Mouse (Mus musculus) A20 (cell line): ENCODE results near the gene Galntl6.
"Not testable (repeated sequence)": the region's sequence is repeated elsewhere in the genome, so short reads cannot be mapped to it uniquely, and the experiment has no call there.

Experiments used
- DNase-seq: peaks from one replicate; pipeline ENCODE4 v3.0.0-alpha.2; 2011; ENCODE audit warnings: low read depth, low spot score

Galntl6 gene

GRCm38 (mm10) chr8:57766471-57767065 lies 1145.9 kb downstream of the Galntl6 start:
- DNase-seq, result no peak

DNA sequence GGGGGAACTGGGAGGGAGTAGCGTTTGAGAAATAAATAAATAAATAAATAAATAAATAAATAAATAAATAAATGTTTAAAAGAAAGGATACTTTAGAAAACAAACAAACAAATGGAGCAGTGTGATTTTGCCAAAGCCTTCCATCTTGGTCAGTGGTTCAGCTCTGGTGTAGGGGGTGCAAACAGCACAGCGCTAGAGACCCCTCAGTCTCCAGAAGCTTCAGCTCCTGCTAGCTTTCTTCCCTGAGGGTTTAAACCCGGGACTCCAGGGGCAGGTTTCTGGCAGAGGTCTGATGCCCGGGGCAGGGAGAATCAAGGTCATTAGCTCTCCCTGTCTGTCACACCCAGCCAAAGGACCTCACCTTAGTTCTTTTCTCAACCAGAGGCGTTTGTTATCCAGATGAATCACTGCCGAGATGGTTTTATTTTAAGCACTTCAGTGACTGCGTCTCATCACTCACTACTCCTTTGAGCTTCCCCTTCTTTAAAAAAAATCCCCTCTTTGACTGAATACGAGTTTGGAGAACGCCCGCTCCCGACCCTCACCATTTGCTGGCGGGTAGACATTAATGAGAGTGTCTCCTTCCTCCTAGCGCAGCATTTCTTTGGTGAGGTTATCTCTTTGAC lies 1146.6 kb downstream of the Galntl6 start:
- DNase-seq, result no peak

DNA sequence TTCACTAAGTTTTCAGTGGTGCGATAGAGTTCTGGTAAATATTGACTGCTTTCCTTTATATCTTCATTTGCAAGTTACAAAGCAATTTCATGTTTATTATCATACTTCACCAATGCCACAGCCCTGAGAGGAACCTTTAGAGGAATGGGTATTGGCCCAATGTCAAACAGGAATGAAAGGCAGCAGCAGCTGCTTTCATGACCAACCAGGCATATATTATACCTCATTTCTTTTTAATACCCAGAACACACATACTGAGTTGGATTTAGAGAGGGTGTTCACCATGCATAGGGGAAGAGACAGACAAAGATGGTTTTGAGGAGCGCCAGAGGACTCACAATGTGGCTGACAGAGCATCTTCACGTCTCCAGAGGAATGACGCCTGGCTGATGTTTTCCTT lies 1147.2 kb downstream of the Galntl6 start:
- DNase-seq, result no peak

GRCm38 (mm10) chr8:57762622-57763021 lies 1149.8 kb downstream of the Galntl6 start:
- not testable (repeated sequence) for DNase-seq

GRCm38 (mm10) chr8:57760921-57761320 lies 1151.5 kb downstream of the Galntl6 start:
- DNase-seq, result no peak

DNA sequence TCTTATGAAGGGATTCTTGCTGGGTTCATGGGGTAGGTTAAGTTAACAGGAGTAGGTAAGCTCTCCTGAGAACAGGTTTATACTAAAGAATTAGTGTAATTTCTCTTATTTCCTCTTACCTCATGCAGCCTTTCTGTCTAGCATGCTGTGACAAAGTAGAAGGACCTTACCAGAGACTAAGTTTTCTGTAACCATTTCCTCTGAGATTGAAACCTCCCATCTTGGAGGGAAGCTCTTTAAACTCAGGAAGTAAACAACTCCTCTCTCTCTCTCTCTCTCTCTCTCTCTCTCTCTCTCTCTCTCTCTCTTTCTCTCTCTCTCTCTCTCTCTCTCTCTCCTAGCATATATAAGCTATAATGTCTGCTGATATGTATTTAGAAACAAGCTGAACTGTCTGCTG lies 1153.6 kb downstream of the Galntl6 start:
- DNase-seq, result no peak

- no peak for DNase-seq
Measured at GRCm38 (mm10) chr8:57757476-57757875, 1155.0 kb downstream of the Galntl6 start.

GRCm38 (mm10) chr8:57754066-57754465 lies 1158.4 kb downstream of the Galntl6 start:
- no peak for DNase-seq

DNA sequence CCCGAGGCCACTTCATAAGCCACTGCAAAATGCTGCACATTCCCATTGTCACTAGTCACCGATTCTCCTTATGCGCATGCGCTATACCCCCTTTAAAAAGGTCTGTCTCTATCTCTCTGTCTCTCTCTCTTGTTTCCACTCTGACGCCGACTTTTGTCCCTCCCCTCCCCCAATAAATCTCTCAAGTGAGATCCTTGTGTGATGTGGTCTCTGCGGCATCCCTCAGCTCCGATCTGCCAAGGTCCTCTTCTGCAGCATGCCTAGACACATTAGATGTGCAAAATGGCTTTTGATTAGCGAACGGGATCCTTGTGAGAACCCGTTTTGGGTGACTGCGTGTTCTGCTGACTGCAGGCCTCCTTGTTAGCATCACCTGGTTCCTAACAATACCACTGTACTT lies 1168.8 kb downstream of the Galntl6 start:
- no peak for DNase-seq

DNA sequence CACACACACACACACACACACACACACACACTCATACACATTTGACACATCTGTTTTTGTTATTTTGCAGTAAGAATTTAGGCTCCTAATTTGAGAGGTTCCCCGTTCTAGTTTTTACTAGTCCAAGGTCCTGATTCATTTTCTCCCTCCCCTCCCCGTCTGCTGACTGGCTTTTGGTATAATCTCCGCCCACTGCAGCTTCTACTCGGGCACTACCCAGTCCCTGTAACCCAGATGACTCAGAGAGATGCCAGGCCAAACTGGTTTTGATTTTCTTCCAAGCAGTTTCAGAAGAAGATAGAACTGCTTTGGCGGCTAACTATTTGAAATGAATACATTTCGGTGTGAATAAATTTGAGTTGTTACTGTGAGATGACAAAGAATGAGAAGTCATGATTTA lies 1170.5 kb downstream of the Galntl6 start:
- DNase-seq, result no peak

DNA sequence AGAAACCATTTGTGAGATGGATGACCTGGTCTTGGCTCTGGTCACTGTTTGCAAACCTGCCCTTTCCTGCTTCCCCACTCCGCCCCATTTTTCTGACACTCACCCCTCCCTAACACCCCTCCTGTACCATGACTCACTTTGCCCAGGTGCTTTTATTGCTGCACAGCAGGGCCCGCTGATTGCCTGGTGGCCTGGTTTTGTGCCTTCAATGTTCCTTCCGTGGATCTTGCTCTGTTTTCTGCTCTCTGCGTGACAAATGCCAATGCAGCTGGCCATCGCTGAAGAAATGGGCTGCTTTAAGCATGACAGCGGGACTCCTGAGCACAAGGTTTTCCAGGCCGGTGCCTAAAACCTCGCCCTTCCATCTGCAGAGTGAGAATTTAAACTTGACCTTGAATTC lies 1171.1 kb downstream of the Galntl6 start:
- no peak for DNase-seq

GRCm38 (mm10) chr8:57737281-57737680 lies 1175.2 kb downstream of the Galntl6 start:
- DNase-seq, result no peak

DNA sequence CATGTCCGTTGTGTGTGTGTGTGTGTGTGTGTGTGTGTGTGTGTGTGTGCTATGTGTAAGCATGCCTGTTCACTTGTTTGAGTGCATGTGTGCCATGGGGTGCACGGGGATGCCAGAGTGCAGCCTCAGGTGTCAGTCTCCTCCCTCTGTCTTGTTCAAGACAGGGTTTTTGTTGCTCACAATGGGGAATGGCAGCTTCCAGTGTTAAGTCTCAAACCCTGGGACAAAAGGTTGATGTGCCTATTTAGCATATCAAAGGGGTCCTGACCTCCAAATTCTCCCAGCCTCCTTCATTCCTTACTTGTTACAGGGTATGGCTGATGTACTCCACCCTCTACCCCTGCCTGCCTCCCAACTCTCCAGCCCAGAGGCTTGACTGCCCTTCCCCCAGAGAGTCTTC lies 1179.6 kb downstream of the Galntl6 start:
- no peak for DNase-seq

DNA sequence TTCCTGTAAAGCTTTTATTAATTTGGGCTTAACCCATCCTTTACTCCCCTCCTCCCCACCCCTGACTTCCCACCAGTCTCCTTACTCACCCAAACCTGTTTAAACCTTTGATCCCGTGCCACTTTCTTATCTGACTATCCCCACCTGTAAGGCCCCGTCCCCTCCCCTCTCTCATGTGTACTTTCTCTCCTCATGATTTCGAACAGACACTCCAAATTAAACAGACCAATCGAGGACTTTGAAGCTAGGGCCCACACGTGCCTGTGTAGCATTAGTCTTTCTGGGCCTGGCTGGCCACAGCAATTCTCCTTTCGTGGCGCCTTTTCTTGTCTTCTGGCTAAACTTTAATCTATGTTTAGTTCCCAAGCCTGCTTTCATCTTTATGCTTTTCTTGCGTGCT lies 1180.8 kb downstream of the Galntl6 start:
- no peak for DNase-seq

DNA sequence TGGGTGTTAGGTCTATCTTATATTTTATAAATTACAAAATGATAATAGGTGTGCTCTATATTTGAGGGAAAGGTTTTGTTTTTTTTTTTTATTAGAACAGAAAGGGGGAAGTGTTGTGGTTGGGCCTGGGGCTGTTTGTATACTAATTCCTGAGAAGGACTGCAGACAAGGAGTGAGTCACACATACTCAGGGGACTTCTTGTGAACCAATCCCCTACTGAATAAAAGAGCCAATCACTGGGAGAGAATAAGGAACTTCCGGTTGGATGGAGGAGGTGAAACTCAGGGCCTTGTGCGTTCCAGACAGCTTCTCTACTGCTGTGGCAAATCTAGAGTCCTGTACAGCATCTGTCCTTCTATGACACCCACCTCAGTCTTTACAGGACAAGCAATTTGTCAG lies 1184.2 kb downstream of the Galntl6 start:
- DNase-seq, result no peak

DNA sequence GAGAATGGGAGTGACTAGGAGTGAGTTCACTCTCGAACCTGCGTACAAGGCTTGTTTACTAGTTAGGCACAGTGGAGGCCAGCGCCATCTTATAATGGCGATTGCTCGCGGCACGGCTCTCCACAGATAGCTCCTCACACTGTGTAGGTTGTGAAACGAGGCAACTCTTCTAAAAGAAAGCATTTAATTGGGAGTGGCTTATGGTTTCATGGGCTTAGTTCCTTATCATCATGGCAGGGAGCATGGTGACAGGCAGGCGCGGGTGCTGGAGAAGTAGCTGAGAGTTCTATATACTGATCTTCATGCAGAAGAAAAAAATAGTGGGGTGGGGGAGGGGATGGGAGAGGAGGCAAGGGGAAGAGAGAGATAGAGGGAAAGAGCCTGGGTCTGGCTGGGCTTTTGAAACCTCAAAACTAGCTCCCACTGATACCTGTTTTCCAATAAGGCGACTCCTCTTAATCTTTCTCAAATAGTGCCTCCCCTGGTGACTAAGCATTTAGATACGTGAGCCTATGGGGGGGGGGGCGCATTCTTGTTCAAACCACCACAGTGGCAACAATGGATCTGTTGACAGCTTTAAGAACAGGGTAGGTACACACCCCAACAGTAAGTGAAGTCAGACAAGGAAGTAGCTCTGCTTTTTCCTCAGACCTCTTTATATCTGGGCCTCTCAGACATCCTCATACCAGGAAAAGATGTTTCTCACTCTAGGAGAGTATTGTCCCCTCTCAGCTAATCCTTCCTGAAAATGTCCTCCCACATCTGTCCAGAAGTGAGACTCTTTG lies 1187.4 kb downstream of the Galntl6 start:
- no peak for DNase-seq
